Mouse (Mus musculus): Measurements from ENCODE around the gene Zcchc14.

DNA sequence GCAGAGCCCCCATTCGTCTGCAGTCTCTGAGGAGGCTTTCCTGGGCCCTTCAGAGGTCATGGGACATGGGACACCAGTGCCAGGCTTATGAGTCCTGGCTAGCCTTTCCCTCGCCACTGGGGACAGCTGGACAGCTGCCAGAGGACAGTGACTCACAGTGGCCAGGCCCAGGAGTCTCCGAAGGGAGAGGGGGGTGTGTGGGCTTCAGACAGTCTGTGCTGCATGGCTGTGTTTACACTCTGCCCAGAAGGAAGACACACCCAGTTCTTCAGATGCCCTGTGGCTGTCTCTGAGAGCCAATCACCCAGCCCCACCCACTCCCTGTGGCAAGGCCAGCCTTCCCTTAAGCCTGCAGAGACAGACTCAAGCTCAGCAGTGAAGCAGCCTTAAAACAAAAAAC is 79.4 kb downstream of the Zcchc14 start:
- TF ChIP-seq POLR2A (IDR thresholded peaks at IDR 0.05; ENCODE audit: control insufficient read depth, low read depth, low read length) (no peak), CTCF (IDR thresholded peaks at IDR 0.05; ENCODE audit: control insufficient read depth, insufficient read depth, insufficient replicate concordance, low read depth, low read length) (no peak)

All from testis, adult 2 months (tissue).